Mouse (Mus musculus) G1E (cell line): ENCODE results near the gene Tank.

Experiments used
- CTCF ChIP-seq: IDR thresholded peaks from 2 replicates; pipeline ENCODE4 v1.5.1; 2012; ENCODE audit warnings: low read depth, low read length, inconsistent platforms, mixed read lengths
- GATA1 ChIP-seq: IDR thresholded peaks from 2 replicates; pipeline ENCODE4 v1.6.1; 2012; ENCODE audit warnings: borderline replicate concordance, low read length, inconsistent platforms, mixed read lengths
- POLR2AphosphoS5 ChIP-seq: IDR thresholded peaks from 2 replicates; pipeline ENCODE4 v1.6.1; 2012; ENCODE audit warnings: low read depth, low read length, inconsistent platforms; ENCODE audit not compliant: insufficient replicate concordance

- no peak for TF ChIP-seq CTCF
- no peak for TF ChIP-seq GATA1
- TF ChIP-seq POLR2AphosphoS5 = no peak
These were observed 1.2 kb downstream of the Tank start for GRCm38 (mm10) chr2:61579501-61579990.
